Mouse (Mus musculus): ENCODE measurements at regions not wholly inside any gene's neighbourhood (a gene's known extent, or its start where the extent isn't known, plus 50 kb on each side); places are given as distances from the start of the nearest gene placed in this dataset.

DNA sequence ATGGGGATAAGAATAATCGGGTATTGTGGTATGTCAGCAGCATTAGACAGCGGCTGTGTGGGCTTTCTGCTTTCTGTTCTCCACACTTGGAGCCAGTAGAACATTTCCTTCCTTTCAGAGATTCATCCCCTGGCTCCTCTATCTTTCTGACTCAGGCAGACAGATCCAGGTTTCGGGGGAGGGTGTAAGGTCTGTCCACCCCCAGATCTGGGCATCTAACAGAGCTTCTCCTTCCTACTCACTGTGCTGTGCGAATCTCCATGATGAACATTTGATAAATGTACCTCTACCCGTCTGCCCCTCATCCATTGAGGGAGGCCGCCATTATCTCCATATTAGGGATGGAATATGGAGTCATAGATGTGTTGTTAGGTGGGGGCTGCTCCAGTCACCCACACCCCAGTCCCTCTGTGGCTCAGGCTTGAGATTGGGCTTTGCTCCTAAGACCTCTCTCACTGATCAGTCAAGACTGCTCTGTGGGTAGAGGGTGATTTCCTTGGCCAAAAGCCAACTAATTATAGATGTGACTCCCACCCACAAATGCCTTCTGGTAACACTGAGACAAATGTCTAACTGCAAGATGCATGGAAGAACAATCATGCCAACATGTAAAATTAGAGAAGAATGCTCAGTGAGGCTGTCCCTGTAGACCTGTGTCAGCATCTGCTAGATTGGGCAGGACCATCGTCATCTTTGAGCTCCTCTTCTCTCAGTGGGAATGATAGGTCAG is 163.8 kb downstream of the 1810013L24Rik start:
- Histone ChIP-seq H3K27me3 (replicated peaks; ENCODE audit: low read depth, poor library complexity, severe bottlenecking) (no peaks in the 10 kb centered on the region), H3K4me3 (no peak overlapping the region), H3K4me1 (no peaks in the 10 kb centered on the region), H3K9me3 (no peaks in the 10 kb centered on the region), H3K36me3 (replicated peaks) (no peaks in the 10 kb centered on the region), H3K27ac (replicated peaks) (no peak overlapping the region)
- 86% methylated on average over 7 of the region's 7 CpGs for WGBS
- no peak for DNase-seq (ENCODE audit: low spot score)

DNA sequence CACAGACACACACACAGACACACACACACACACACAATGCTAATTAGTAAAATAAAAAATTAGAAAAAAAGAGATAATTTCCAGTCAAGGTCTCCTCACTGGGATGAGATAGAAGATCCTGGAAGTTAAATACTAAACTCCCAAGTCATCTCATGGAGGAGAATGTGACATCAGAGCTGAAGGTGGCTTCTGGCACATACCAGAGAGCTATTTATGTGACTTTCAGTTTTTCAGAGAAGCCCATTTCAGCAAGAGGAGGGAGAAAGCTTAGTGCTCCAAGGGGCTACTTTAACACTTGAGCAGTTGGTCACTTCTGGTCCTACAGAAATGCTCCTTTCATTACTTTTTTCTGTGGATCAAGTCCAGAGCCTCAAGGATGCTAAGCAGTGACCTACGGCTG is 164.6 kb downstream of the 1810013L24Rik start:
- no peak overlapping the region for H3K4me3 ChIP-seq
- WGBS = 89% methylated on average over 1 of the region's 1 CpGs
- no peaks in the 10 kb centered on the region for H3K9me3 ChIP-seq
- no peaks in the 10 kb centered on the region for H3K36me3 ChIP-seq (replicated peaks)
- no peak overlapping the region for H3K27ac ChIP-seq (replicated peaks)
- DNase-seq (ENCODE audit: low spot score) = no peak
- H3K27me3 ChIP-seq (replicated peaks; ENCODE audit: low read depth, poor library complexity, severe bottlenecking) = no peaks in the 10 kb centered on the region
- H3K4me1 ChIP-seq = no peaks in the 10 kb centered on the region

DNA sequence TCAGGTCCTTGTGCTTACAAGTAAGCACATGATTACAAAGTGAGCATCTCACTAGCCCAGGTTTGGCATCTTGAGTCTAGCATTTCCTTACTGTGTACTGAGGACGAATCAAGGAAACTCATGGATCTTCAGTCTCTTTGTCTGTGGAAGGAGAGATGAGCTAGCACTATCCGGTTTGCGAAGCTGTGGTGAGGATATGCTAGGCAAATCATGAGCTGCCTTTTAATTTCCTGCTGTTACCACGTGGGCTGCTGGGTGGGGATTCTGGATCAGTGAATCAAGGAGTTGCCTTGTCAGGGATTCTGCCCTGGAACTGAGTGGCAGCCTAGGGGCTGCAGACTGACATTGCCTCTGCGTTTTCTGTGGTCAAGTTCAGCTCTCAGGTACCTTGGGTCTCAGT is 167.3 kb downstream of the 1810013L24Rik start:
- DNase-seq (ENCODE audit: low spot score) = no peak
- no peak overlapping the region for H3K4me3 ChIP-seq
- H3K36me3 ChIP-seq (replicated peaks) = no peaks in the 10 kb centered on the region
- no peaks in the 10 kb centered on the region for H3K9me3 ChIP-seq
- 80% methylated on average over 5 of the region's 5 CpGs for WGBS
- no peaks in the 10 kb centered on the region for H3K4me1 ChIP-seq
- H3K27me3 ChIP-seq (replicated peaks; ENCODE audit: low read depth, poor library complexity, severe bottlenecking) = no peaks in the 10 kb centered on the region
- H3K27ac ChIP-seq (replicated peaks) = no peak overlapping the region

DNA sequence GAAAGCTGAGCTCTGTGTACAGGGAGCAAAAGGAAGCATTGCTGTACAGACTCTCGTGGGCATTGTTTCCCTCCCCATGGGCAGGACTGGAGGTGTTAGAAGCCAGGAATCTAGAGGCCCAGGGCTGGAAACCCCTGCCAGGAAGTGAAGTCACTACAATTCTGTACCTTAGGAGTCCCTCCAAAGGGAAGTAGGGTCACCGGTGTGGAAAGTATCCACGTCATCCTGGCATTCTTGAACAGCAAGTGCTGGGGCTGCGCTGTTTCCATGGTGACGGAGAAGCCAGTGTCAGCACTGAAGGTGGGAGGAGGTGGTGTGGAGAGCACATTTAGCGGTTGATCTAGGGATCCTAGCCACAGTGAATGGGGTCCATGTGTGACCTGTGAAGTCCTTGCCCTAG is 174.1 kb downstream of the 1810013L24Rik start:
- H3K27me3 ChIP-seq (replicated peaks; ENCODE audit: low read depth, poor library complexity, severe bottlenecking) = no peaks in the 10 kb centered on the region
- H3K36me3 ChIP-seq (replicated peaks) = no peaks in the 10 kb centered on the region
- H3K4me3 ChIP-seq = no peak overlapping the region
- peak; percentile 35 for DNase-seq (ENCODE audit: low spot score)
- 0 out of 2 replicates have a peak, but pooled peaks cover 4% of the 10 kb centered on the region for H3K4me1 ChIP-seq
- no peak overlapping the region for H3K27ac ChIP-seq (replicated peaks)
- WGBS = 41% methylated on average over 6 of the region's 6 CpGs
- no peaks in the 10 kb centered on the region for H3K9me3 ChIP-seq

DNA sequence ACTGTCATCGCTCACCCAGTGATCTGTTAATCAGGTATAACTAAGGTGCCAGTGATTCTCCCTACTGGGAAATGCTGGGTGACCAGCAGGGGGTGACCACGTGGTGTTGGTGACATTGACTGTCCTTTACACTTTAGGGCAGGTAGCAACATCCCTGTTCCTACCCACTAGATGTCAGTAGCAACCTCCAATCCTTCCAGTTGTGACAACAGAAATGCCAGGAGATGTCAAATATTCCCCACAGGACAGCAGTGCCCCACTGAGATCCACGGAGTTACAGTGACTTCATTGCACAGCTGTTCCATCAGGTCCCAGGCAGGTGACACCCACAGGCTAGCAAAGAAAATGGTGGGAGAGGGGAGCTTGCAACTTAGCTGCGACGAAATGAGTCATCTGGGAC is 176.0 kb downstream of the 1810013L24Rik start:
- H3K36me3 ChIP-seq (replicated peaks) = no peaks in the 10 kb centered on the region
- H3K4me1 ChIP-seq = 0 out of 2 replicates have a peak, but pooled peaks cover 4% of the 10 kb centered on the region
- no peak overlapping the region for H3K27ac ChIP-seq (replicated peaks)
- H3K9me3 ChIP-seq = no peaks in the 10 kb centered on the region
- H3K4me3 ChIP-seq = no peak overlapping the region
- peak; percentile 10 for DNase-seq (ENCODE audit: low spot score)
- 43% methylated on average over 5 of the region's 5 CpGs for WGBS
- H3K27me3 ChIP-seq (replicated peaks; ENCODE audit: low read depth, poor library complexity, severe bottlenecking) = 0 out of 2 replicates have a peak, but pooled peaks cover 1% of the 10 kb centered on the region

DNA sequence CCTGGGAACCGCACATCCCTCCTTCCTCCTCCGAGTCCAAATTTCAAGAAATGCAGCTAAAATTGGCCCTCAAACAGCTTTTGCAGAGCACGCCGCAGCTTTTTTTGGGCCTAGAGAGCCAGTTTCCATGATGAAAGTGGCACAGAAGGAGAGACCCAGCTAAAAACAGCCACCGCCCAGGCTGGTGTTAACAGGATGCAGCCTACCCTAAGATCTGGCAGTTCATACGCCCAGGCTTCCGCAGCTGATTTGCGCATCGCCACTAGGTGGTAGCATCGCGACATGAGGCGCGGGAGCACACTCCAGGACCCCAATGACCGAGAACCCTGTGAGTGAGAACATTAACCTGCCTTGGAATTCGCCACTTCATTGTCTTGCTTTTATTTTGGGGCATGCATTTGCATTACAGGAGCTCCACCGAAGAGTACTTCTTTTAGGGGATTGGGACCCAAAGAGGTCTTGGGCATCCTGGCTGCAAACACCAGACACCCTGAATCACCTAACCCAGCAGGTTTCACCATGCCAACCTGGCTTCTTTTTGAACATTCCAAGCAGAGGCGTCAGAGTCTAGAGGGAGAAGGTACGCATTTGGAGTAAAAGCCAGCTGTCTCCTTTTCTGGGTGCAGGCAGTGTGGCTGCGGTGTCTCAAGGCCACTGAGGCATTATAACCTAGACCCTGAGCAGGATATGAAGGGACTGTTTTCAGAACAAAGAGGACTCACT is 179.6 kb downstream of the 1810013L24Rik start:
- peak; percentile 86 for DNase-seq (ENCODE audit: low spot score)
- H3K36me3 ChIP-seq (replicated peaks) = no peaks in the 10 kb centered on the region
- 21% methylated on average over 19 of the region's 19 CpGs for WGBS
- no peak overlapping the region for H3K27ac ChIP-seq (replicated peaks)
- H3K9me3 ChIP-seq = no peaks in the 10 kb centered on the region
- no peaks in the 10 kb centered on the region for H3K4me1 ChIP-seq
- H3K27me3 ChIP-seq (replicated peaks; ENCODE audit: low read depth, poor library complexity, severe bottlenecking) = 0 out of 2 replicates have a peak, but pooled peaks cover 4% of the 10 kb centered on the region
- no peak overlapping the region for H3K4me3 ChIP-seq

DNA sequence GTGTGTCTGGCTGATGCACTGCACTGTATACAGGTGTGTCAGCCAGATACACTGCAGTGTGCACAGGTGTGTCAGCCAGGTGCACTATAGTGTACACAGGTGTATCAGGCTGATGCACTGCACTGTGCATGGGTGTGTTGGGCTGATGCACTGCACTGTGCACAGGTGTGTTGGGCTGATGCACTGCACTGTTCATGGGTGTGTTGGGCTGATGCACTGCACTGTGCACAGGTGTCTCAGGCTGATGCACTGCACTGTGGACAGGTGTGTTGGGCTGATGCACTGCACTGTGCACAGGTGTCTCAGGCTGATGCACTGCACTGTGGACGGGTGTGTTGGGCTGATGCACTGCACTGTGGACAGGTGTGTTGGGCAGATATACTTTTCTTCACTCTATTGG is 181.2 kb downstream of the 1810013L24Rik start:
- DNase-seq (ENCODE audit: low spot score) = no peak
- 0 out of 2 replicates have a peak, but pooled peaks cover 4% of the 10 kb centered on the region for H3K27me3 ChIP-seq (replicated peaks; ENCODE audit: low read depth, poor library complexity, severe bottlenecking)
- no peaks in the 10 kb centered on the region for H3K36me3 ChIP-seq (replicated peaks)
- H3K9me3 ChIP-seq = no peaks in the 10 kb centered on the region
- WGBS = 88% methylated on average over 1 of the region's 1 CpGs
- no peak overlapping the region for H3K27ac ChIP-seq (replicated peaks)
- 0 out of 2 replicates have a peak, but pooled peaks cover 2% of the 10 kb centered on the region for H3K4me1 ChIP-seq
- no peak overlapping the region for H3K4me3 ChIP-seq

DNA sequence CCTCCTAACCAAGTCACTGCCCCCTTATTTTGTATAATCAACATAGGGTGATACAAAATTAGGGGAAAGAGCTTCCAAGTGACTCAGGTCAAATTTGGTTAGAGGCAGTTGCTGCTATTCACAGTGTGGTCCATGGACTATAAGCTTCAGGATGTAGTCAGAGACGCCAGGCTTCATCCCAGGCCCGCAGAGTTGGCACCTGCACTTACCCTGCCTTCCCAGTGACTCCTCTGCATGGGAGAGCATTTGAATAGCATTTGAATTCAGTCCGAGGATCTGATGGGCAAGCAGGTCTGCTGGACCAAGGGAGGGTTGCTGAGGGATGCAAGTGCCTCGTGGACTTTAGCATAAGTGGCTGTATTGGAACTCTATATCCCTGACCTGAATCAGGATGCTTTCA is 181.8 kb downstream of the 1810013L24Rik start:
- 0 out of 2 replicates have a peak, but pooled peaks cover 4% of the 10 kb centered on the region for H3K4me1 ChIP-seq
- DNase-seq (ENCODE audit: low spot score) = no peak
- no peak overlapping the region for H3K4me3 ChIP-seq
- H3K27me3 ChIP-seq (replicated peaks; ENCODE audit: low read depth, poor library complexity, severe bottlenecking) = 0 out of 2 replicates have a peak, but pooled peaks cover 4% of the 10 kb centered on the region
- H3K9me3 ChIP-seq = no peaks in the 10 kb centered on the region
- no peak overlapping the region for H3K27ac ChIP-seq (replicated peaks)
- 68% methylated on average over 4 of the region's 4 CpGs for WGBS
- H3K36me3 ChIP-seq (replicated peaks) = no peaks in the 10 kb centered on the region

DNA sequence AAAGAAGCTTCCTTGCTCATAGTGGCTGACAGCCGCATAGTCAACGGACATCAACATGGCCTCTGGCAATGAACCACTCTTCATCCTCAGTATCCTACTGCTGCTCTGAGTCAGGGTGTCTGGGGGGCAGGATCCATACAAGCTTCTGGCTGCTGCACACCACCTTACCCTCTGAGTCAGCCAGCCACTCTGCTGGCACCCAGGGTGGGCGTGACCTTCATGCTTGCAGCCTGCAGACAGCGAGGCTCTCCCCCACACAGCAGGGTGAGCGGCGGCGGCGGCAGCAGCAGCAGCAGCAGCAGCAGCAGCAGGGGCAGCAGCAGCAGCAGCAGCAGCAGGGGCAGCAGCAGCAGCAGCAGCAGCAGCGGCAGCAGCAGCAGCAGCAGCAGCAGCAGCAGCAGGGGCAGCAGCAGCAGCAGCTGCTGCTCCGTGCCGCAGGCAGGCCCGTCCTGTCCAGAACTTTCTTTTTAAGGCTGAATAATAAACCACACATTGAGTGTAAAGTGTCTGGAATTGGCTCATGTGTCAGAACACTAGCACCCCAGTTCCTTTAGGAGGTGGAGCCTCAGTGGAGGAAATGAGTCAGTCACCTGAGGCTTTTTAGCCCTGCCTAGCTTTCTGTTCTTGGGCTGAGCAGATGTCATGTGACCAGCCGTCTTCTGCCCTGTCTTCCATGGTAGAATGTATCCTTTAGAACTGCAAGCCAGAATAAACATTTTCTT is 186.3 kb downstream of the 1810013L24Rik start:
- 77% methylated on average over 13 of the region's 13 CpGs for WGBS
- H3K4me1 ChIP-seq = 0 out of 2 replicates have a peak, but pooled peaks cover 4% of the 10 kb centered on the region
- no peak for DNase-seq (ENCODE audit: low spot score)
- H3K36me3 ChIP-seq (replicated peaks) = no peaks in the 10 kb centered on the region
- no peak overlapping the region; the same call in 1 of the 2 replicates for H3K27ac ChIP-seq (replicated peaks)
- H3K27me3 ChIP-seq (replicated peaks; ENCODE audit: low read depth, poor library complexity, severe bottlenecking) = no peaks in the 10 kb centered on the region
- no peak overlapping the region for H3K4me3 ChIP-seq
- H3K9me3 ChIP-seq = no peaks in the 10 kb centered on the region

DNA sequence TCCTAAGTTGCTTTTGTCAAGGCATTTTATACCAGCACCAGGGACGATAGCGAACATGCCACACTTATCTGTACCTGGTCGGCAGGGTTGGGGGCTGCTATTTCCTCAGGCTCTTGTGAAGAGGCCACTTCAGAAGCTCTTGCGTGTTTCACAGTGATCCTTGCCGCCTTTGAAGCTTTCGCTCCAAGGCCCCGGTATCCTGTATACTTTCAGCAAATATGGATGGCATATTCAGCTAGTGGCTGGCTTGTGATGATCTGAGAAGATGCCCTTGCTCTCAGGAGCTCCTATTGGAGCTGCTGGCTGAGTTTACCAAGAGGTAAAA is 186.8 kb downstream of the 1810013L24Rik start:
- 96% methylated on average over 7 of the region's 7 CpGs for WGBS
- no peaks in the 10 kb centered on the region for H3K27me3 ChIP-seq (replicated peaks; ENCODE audit: low read depth, poor library complexity, severe bottlenecking)
- H3K4me1 ChIP-seq = 0 out of 2 replicates have a peak, but pooled peaks cover 4% of the 10 kb centered on the region
- DNase-seq (ENCODE audit: low spot score) = no peak
- no peaks in the 10 kb centered on the region for H3K36me3 ChIP-seq (replicated peaks)
- no peak overlapping the region for H3K27ac ChIP-seq (replicated peaks)
- H3K4me3 ChIP-seq = no peak overlapping the region
- no peaks in the 10 kb centered on the region for H3K9me3 ChIP-seq

GRCm38 (mm10) chr16:9030717-9031116 is 200.8 kb downstream of the 1810013L24Rik start:
- DNase-seq (ENCODE audit: low spot score) = no peak
- WGBS = 86% methylated on average over 4 of the region's 4 CpGs

GRCm38 (mm10) chr16:9043271-9043670 is 213.4 kb downstream of the 1810013L24Rik start:
- DNase-seq (ENCODE audit: low spot score) = no peak
- H3K27ac ChIP-seq (replicated peaks) = no peak overlapping the region
- no peak overlapping the region for H3K4me3 ChIP-seq
- WGBS = 89% methylated on average over 6 of the region's 6 CpGs
- no peaks in the 10 kb centered on the region for H3K27me3 ChIP-seq (replicated peaks; ENCODE audit: low read depth, poor library complexity, severe bottlenecking)
- H3K36me3 ChIP-seq (replicated peaks) = no peaks in the 10 kb centered on the region
- H3K4me1 ChIP-seq = no peaks in the 10 kb centered on the region
- no peaks in the 10 kb centered on the region for H3K9me3 ChIP-seq

More at GRCm38 (mm10) chr16:9030717-9031116, 200.8 kb downstream of the 1810013L24Rik start:
- Histone ChIP-seq H3K4me1 (no peaks in the 10 kb centered on the region), H3K4me3 (no peak overlapping the region), H3K9me3 (no peaks in the 10 kb centered on the region), H3K36me3 (replicated peaks) (no peaks in the 10 kb centered on the region), H3K27me3 (replicated peaks; ENCODE audit: low read depth, poor library complexity, severe bottlenecking) (no peaks in the 10 kb centered on the region), H3K27ac (replicated peaks) (no peak overlapping the region)

Measured in embryonic facial prominence, embryonic 10.5 days (tissue).